ENCODE assay signal across 8 mouse cellular contexts in genomic region chr14:102980986-102981385, GRCm38 (mm10). TPM values are rescaled to one million over a fixed set of nuclear protein-coding genes. Genes with fewer than 3 reads are reported as not detected.
DNase-seq lines count a peak whose midpoint lies in the region; ATAC-seq and TF ChIP-seq lines count a peak whose summit lies in the region.

No protein-coding gene starts in this region.

- H3K9me3 ChIP-seq in lung, embryonic 14.5 days (ENCODE audit: low read depth, low read length): no peaks in the 10 kb centered on the region
- H3K9me3 ChIP-seq in embryonic facial prominence, embryonic 10.5 days: no peaks in the 10 kb centered on the region
- H3K9me3 ChIP-seq in hindbrain, embryonic 10.5 days: no peaks in the 10 kb centered on the region
- H3K9me3 ChIP-seq in midbrain, embryonic 10.5 days (replicated peaks): no peaks in the 10 kb centered on the region

- TF ChIP-seq CTCF in lung, embryonic 14.5 days (IDR thresholded peaks at IDR 0.05; ENCODE audit: low read depth): no peak

- no peaks in the 10 kb centered on the region for H3K36me3 ChIP-seq in lung, embryonic 14.5 days (ENCODE audit: insufficient read depth)
- H3K36me3 ChIP-seq in embryonic facial prominence, embryonic 10.5 days (replicated peaks): no peaks in the 10 kb centered on the region
- no peaks in the 10 kb centered on the region for H3K36me3 ChIP-seq in hindbrain, embryonic 10.5 days
- H3K36me3 ChIP-seq in midbrain, embryonic 10.5 days: no peaks in the 10 kb centered on the region

- peak overlapping the region; percentile 62 for H3K9ac ChIP-seq in lung, embryonic 14.5 days

- peaks cover 6% of the 10 kb centered on the region; the same call in 1 of the 2 replicates for H3K4me1 ChIP-seq in lung, embryonic 14.5 days (ENCODE audit: insufficient read depth)
- H3K4me1 ChIP-seq in embryonic facial prominence, embryonic 10.5 days: peaks cover 22% of the 10 kb centered on the region
- H3K4me1 ChIP-seq in hindbrain, embryonic 10.5 days (replicated peaks): peaks cover 28% of the 10 kb centered on the region
- peaks cover 30% of the 10 kb centered on the region for H3K4me1 ChIP-seq in midbrain, embryonic 10.5 days

- WGBS in lung, embryonic 14.5 days: 10% methylated on average over 14 of the region's 14 CpGs
- 6% methylated on average over 14 of the region's 14 CpGs for WGBS in embryonic facial prominence, embryonic 10.5 days
- 10% methylated on average over 14 of the region's 14 CpGs for WGBS in hindbrain, embryonic 10.5 days
- WGBS in midbrain, embryonic 10.5 days: 8% methylated on average over 14 of the region's 14 CpGs

- H3K27me3 ChIP-seq in lung, embryonic 14.5 days (ENCODE audit: insufficient read depth, low read length): peaks cover 6% of the 10 kb centered on the region; the same call in 1 of the 2 replicates
- peaks cover 22% of the 10 kb centered on the region for H3K27me3 ChIP-seq in embryonic facial prominence, embryonic 10.5 days (replicated peaks; ENCODE audit: low read depth, poor library complexity, severe bottlenecking)
- H3K27me3 ChIP-seq in hindbrain, embryonic 10.5 days (ENCODE audit: insufficient read depth, poor library complexity, severe bottlenecking): peaks cover 20% of the 10 kb centered on the region
- H3K27me3 ChIP-seq in midbrain, embryonic 10.5 days (ENCODE audit: low read depth, poor library complexity, severe bottlenecking): peaks cover 33% of the 10 kb centered on the region

- peak; percentile 17 for DNase-seq in lung, embryonic 14.5 days
- no peak for DNase-seq in lung, postnatal 14 days
- no peak for DNase-seq in embryonic facial prominence, embryonic 10.5 days (ENCODE audit: low spot score)
- DNase-seq in hindbrain, embryonic 10.5 days (ENCODE audit: low spot score): no peak
- no peak for DNase-seq in midbrain, embryonic 10.5 days (ENCODE audit: low spot score)
- no peak for DNase-seq in right cerebral cortex, postnatal 14 days
- no peak for DNase-seq in cerebellum, adult 11-12 months

- peak overlapping the region; percentile 97 for H3K4me2 ChIP-seq in lung, embryonic 14.5 days

- ATAC-seq in lung, embryonic 14.5 days (ENCODE audit: insufficient read depth): no peak
- no peak for ATAC-seq in inflammation-experienced regulatory T-cells, adult 6 months

- H3K4me3 ChIP-seq in lung, embryonic 14.5 days (ENCODE audit: low read depth, low read length): peak overlapping the region; percentile 66
- H3K4me3 ChIP-seq in embryonic facial prominence, embryonic 10.5 days: peak overlapping the region; percentile 77
- peak overlapping the region; percentile 63 for H3K4me3 ChIP-seq in hindbrain, embryonic 10.5 days
- H3K4me3 ChIP-seq in midbrain, embryonic 10.5 days: peak overlapping the region; percentile 61

- no peak overlapping the region for H3K27ac ChIP-seq in lung, embryonic 14.5 days (ENCODE audit: low read depth)
- H3K27ac ChIP-seq in embryonic facial prominence, embryonic 10.5 days (replicated peaks): peak overlapping the region; percentile 88; the same call in 1 of the 2 replicates
- peak overlapping the region; percentile 88 for H3K27ac ChIP-seq in hindbrain, embryonic 10.5 days
- peak overlapping the region; percentile 81; the same call in 1 of the 2 replicates for H3K27ac ChIP-seq in midbrain, embryonic 10.5 days (replicated peaks)

RNA-seq across cellular contexts. Expression of gene Kctd12, which starts 1.5 kb away (rescaled TPM):
- polyA plus RNA-seq in lung, embryonic 14.5 days (2014; fragmentation: Nextera tagmentation; extraction: Ambion mirVana): 8.9 and 10.9 TPM in 2 replicates
- polyA plus RNA-seq in embryonic facial prominence, embryonic 10.5 days (2016; fragmentation: Nextera tagmentation; extraction: Ambion mirVana): 6.2 and 8.8 TPM in 2 replicates
- 4.2 and 5.2 TPM in 2 replicates for polyA plus RNA-seq in hindbrain, embryonic 10.5 days (2016; fragmentation: Nextera tagmentation; extraction: Ambion mirVana)
- polyA plus RNA-seq in midbrain, embryonic 10.5 days (2016; fragmentation: Nextera tagmentation; extraction: Ambion mirVana): 5.6 and 6.0 TPM in 2 replicates
- polyA plus RNA-seq in inflammation-experienced regulatory T-cells, adult 6 months (2017; shearing (Covaris generic)): 1 to 10 TPM in 1 of 3 experiments, under 1 TPM in 2; 0.44 to 1.4 (median 0.91) TPM
